Mouse (Mus musculus) G1E (cell line): ENCODE measurements at regions not wholly inside any gene's neighbourhood (a gene's known extent, or its start where the extent isn't known, plus 50 kb on each side); places are given as distances from the start of the nearest gene placed in this dataset.
"Not testable (repeated sequence)": the region's sequence is repeated elsewhere in the genome, so short reads cannot be mapped to it uniquely, and the experiment has no call there.

Experiments used
- ATAC-seq: 2 replicates; pipeline ENCODE4 v1.8.0; 2016; ENCODE audit warnings: mild to moderate bottlenecking; ENCODE audit not compliant: insufficient number of reproducible peaks, poor library complexity, low FRiP score, severe bottlenecking; ENCODE audit errors: extremely low read depth
- DNase-seq: peaks from one replicate; pipeline ENCODE4 v3.0.0; 2012; ENCODE audit warnings: low spot score
- H3K27me3 ChIP-seq: 2 replicates; pipeline ENCODE4 v1.6.1; 2012; ENCODE audit warnings: mild to moderate bottlenecking, low read length, inconsistent platforms; ENCODE audit not compliant: insufficient read depth
- H3K36me3 ChIP-seq: replicated peaks from 2 replicates; pipeline ENCODE3; 2012; ENCODE audit warnings: mild to moderate bottlenecking, inconsistent platforms
- H3K4me1 ChIP-seq: 2 replicates; pipeline ENCODE4 v1.6.1; 2012; ENCODE audit warnings: low read depth, low read length, inconsistent platforms, mixed read lengths; ENCODE audit not compliant: insufficient read depth
- H3K4me3 ChIP-seq: 2 replicates; pipeline ENCODE4 v1.5.1; 2012; ENCODE audit warnings: low read depth, mild to moderate bottlenecking, inconsistent platforms, low read length, moderate library complexity, mixed read lengths
- H3K9me3 ChIP-seq: replicated peaks from 2 replicates; pipeline ENCODE4 v1.6.1; 2012; ENCODE audit warnings: inconsistent platforms
- CTCF ChIP-seq: IDR thresholded peaks from 2 replicates; pipeline ENCODE4 v1.5.1; 2012; ENCODE audit warnings: low read depth, low read length, inconsistent platforms, mixed read lengths
- GATA1 ChIP-seq: IDR thresholded peaks from 2 replicates; pipeline ENCODE4 v1.6.1; 2012; ENCODE audit warnings: borderline replicate concordance, low read length, inconsistent platforms, mixed read lengths
- GATA2 ChIP-seq: IDR thresholded peaks from 2 replicates; pipeline ENCODE4 v1.6.1; 2012; ENCODE audit warnings: low read depth, low read length, inconsistent platforms, borderline replicate concordance
- POLR2AphosphoS5 ChIP-seq: IDR thresholded peaks from 2 replicates; pipeline ENCODE4 v1.6.1; 2012; ENCODE audit warnings: low read depth, low read length, inconsistent platforms; ENCODE audit not compliant: insufficient replicate concordance
- TAL1 ChIP-seq: conservative IDR thresholded peaks from 2 replicates; pipeline ENCODE4 v1.6.1; 2012; ENCODE audit warnings: low read depth, low read length, inconsistent platforms, mixed read lengths

GRCm38 (mm10) chr13:44673337-44673966, 55.8 kb upstream of the Jarid2 start:
- Histone ChIP-seq H3K9me3 (no peaks in the 10 kb centered on the region), H3K4me1 (peaks cover 34% of the 10 kb centered on the region), H3K36me3 (no peaks in the 10 kb centered on the region), H3K27me3 (peaks cover 40% of the 10 kb centered on the region), H3K4me3 (no peak overlapping the region)
- DNase-seq = no peak
- TF ChIP-seq POLR2AphosphoS5 (no peak), GATA1 (no peak), GATA2 (no peak), TAL1 (no peak), CTCF (no peak)
- no peak for ATAC-seq

GRCm38 (mm10) chr13:44673967-44674357, 55.3 kb upstream of the Jarid2 start:
- Histone ChIP-seq H3K36me3 (no peaks in the 10 kb centered on the region), H3K9me3 (no peaks in the 10 kb centered on the region), H3K4me1 (peaks cover 30% of the 10 kb centered on the region), H3K4me3 (no peak overlapping the region), H3K27me3 (peaks cover 41% of the 10 kb centered on the region)
- no peak for ATAC-seq
- TF ChIP-seq GATA1 = no peak
- no peak for TF ChIP-seq GATA2
- TF ChIP-seq POLR2AphosphoS5 = no peak
- DNase-seq = no peak

DNA sequence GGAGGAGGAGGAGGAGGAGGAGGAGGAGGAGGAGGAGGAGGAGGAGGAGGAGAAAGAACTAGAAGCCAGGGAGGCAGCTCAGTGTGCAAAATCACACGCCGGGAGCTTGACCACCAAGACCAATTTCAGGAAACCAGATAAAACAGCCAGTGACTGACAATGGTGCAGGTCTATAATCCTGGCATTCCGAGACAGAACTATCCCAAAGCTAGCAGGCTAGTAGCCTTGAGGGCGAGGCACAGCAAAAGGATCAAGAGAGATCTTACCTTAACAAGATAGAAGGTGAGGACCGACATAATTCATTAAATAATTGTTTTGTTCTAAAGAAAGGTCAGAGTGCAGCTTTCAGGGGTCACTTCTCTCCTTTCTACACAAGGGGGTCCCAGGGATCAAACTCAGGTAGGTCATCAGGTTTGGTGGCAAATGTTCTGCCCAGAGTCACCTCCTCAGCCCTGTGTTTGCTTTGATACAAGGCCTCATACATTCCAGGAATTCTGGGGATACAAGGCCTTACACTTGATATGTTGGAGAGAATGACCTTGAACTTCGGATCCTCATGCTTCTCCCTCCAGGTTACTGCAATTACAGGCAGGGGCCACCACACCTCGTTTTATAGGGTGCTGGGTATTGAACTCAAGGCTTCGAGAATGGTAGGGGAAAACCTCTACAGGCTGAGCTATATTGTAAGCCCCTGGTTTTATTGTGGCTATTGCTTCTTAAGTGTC, 54.2 kb upstream of the Jarid2 start:
- no peak for TF ChIP-seq CTCF
- no peak for TF ChIP-seq TAL1
- TF ChIP-seq POLR2AphosphoS5 = no peak
- TF ChIP-seq GATA2 = no peak
- peaks cover 41% of the 10 kb centered on the region for H3K27me3 ChIP-seq

GRCm38 (mm10) chr13:44676041-44676440, 53.2 kb upstream of the Jarid2 start:
- peaks cover 26% of the 10 kb centered on the region for H3K4me1 ChIP-seq
- no peaks in the 10 kb centered on the region for H3K36me3 ChIP-seq
- H3K9me3 ChIP-seq = no peaks in the 10 kb centered on the region
- H3K4me3 ChIP-seq = no peak overlapping the region
- ATAC-seq = no peak
- DNase-seq = no peak
- H3K27me3 ChIP-seq = peaks cover 45% of the 10 kb centered on the region
- TF ChIP-seq GATA2 (no peak), TAL1 (no peak), POLR2AphosphoS5 (no peak), CTCF (no peak), GATA1 (no peak)

More for the DNA sequence above, 54.2 kb upstream of the Jarid2 start:
- Histone ChIP-seq H3K4me1 (peaks cover 26% of the 10 kb centered on the region), H3K36me3 (no peaks in the 10 kb centered on the region), H3K4me3 (no peak overlapping the region), H3K9me3 (no peaks in the 10 kb centered on the region)
- DNase-seq (no peak), ATAC-seq (no peak)

GRCm38 (mm10) chr13:44678121-44678520, 51.2 kb upstream of the Jarid2 start:
- no peak for ATAC-seq
- H3K4me1 ChIP-seq = peaks cover 31% of the 10 kb centered on the region
- H3K4me3 ChIP-seq = no peak overlapping the region
- DNase-seq = no peak
- peaks cover 66% of the 10 kb centered on the region for H3K27me3 ChIP-seq
- H3K36me3 ChIP-seq = no peaks in the 10 kb centered on the region
- no peak for TF ChIP-seq GATA2
- TF ChIP-seq GATA1 = no peak
- TF ChIP-seq TAL1 = no peak
- no peak for TF ChIP-seq POLR2AphosphoS5
- TF ChIP-seq CTCF = no peak
- no peaks in the 10 kb centered on the region for H3K9me3 ChIP-seq

DNA sequence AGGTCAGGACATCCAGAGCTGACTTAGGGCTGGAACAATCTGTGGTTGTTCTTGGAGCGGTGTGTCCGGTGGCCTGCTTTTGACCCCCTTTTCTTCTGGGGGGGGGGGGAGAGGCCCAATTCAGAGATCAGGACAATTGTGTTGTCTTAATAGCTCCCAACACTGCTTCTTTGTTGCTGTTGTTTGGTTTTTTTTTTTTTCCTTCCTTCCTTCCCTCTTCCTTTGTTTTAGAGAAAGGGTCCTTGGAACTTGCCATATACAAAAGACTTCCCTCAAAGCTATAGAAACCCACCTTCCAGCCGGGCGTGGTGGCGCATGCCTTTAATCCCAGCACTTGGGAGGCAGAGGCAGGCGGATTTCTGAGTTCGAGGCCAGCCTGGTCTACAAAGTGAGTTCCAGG, 49.8 kb upstream of the Jarid2 start:
- H3K4me3 ChIP-seq, ATAC-seq, H3K36me3 ChIP-seq, H3K9me3 ChIP-seq, DNase-seq: not testable (repeated sequence)
- H3K4me1 ChIP-seq = peaks cover 19% of the 10 kb centered on the region
- H3K27me3 ChIP-seq = peaks cover 63% of the 10 kb centered on the region
